Mouse (Mus musculus) brain, embryonic 14.5 days (tissue): ENCODE results near the gene Camkk2.

Experiments
- CTCF ChIP-seq: fragments of 200-500 bp; IDR thresholded peaks from 2 replicates; pipeline ENCODE4 v1.5.1; 2012; ENCODE audit warnings: inconsistent platforms, mild to moderate bottlenecking, moderate library complexity, borderline replicate concordance; ENCODE audit not compliant: insufficient read depth, insufficient read length; ENCODE audit errors: extremely low read depth
- POLR2A ChIP-seq: fragments of 200-500 bp; IDR thresholded peaks from 2 replicates; pipeline ENCODE4 v1.6.1; 2012; ENCODE audit warnings: mild to moderate bottlenecking, inconsistent platforms, borderline replicate concordance; ENCODE audit not compliant: poor library complexity, insufficient read depth, insufficient read length, severe bottlenecking; ENCODE audit errors: extremely low read depth

- TF ChIP-seq CTCF (no peak), POLR2A (no peak)
These were observed 47.1 kb downstream of the Camkk2 start for GRCm38 (mm10) chr5:122731991-122732673.
